Mouse (Mus musculus) ovary, postnatal 36 days (tissue): Measurements from ENCODE around the gene Cadm2.

Source experiments
- DNase-seq: peaks from one replicate; pipeline ENCODE4 v3.0.0; 2022; ENCODE audit warnings: low spot score, mixed read lengths

Gene Cadm2

GRCm38 (mm10) chr16:67620826-67621505 lies at the start of gene Cadm2:
TSS of gene Cadm2 (minus strand) at chr16:67620908.
- DNase-seq: peak; percentile 88

GRCm38 (mm10) chr16:67646930-67647329 lies 26.2 kb upstream of the Cadm2 start:
- no peak for DNase-seq

GRCm38 (mm10) chr16:67643651-67644050 lies 22.9 kb upstream of the Cadm2 start:
- DNase-seq: no peak

GRCm38 (mm10) chr16:67619906-67620781 lies 564 bp downstream of the Cadm2 start:
- DNase-seq: peak; percentile 48

- no peak for DNase-seq
Measured at GRCm38 (mm10) chr16:67619416-67619815, 1.3 kb downstream of the Cadm2 start.

- DNase-seq: no peak
Measured at GRCm38 (mm10) chr16:67618817-67619216, 1.9 kb downstream of the Cadm2 start.

- DNase-seq: no peak
Measured at GRCm38 (mm10) chr16:67617811-67618210, 2.9 kb downstream of the Cadm2 start.

- no peak for DNase-seq
Measured at GRCm38 (mm10) chr16:67617256-67617655, 3.5 kb downstream of the Cadm2 start.

GRCm38 (mm10) chr16:67613876-67614275 lies 6.8 kb downstream of the Cadm2 start:
- no peak for DNase-seq

- DNase-seq: no peak
Measured at GRCm38 (mm10) chr16:67610904-67611681, 9.6 kb downstream of the Cadm2 start.

- no peak for DNase-seq
Measured at GRCm38 (mm10) chr16:67609116-67609515, 11.6 kb downstream of the Cadm2 start.

- no peak for DNase-seq
Measured at GRCm38 (mm10) chr16:67608499-67608898, 12.2 kb downstream of the Cadm2 start.

GRCm38 (mm10) chr16:67605661-67606060 lies 15.0 kb downstream of the Cadm2 start:
- DNase-seq: no peak

GRCm38 (mm10) chr16:67599981-67600380 lies 20.7 kb downstream of the Cadm2 start:
- no peak for DNase-seq

- no peak for DNase-seq
Measured at GRCm38 (mm10) chr16:67598841-67599240, 21.9 kb downstream of the Cadm2 start.

GRCm38 (mm10) chr16:67591015-67591414 lies 29.7 kb downstream of the Cadm2 start:
- DNase-seq: no peak

- DNase-seq: no peak
Measured at GRCm38 (mm10) chr16:67578842-67579517, 41.7 kb downstream of the Cadm2 start.

- no peak for DNase-seq
Measured at GRCm38 (mm10) chr16:67575557-67575956, 45.2 kb downstream of the Cadm2 start.

- no peak for DNase-seq
Measured at GRCm38 (mm10) chr16:67526992-67527391, 93.7 kb downstream of the Cadm2 start.

GRCm38 (mm10) chr16:67524878-67525277 lies 95.8 kb downstream of the Cadm2 start:
- DNase-seq: no peak

- DNase-seq: no peak
Measured at GRCm38 (mm10) chr16:67518311-67518710, 102.4 kb downstream of the Cadm2 start.

GRCm38 (mm10) chr16:67515549-67515948 lies 105.2 kb downstream of the Cadm2 start:
- DNase-seq: no peak
